Mouse (Mus musculus) erythroblast, embryonic 14.5 days (primary cell): ENCODE data around the gene Gmds.

Experiments
- GATA1 ChIP-seq: IDR thresholded peaks from 2 replicates; pipeline ENCODE4 v1.6.1; 2012; ENCODE audit warnings: low read length, inconsistent platforms, mixed read lengths
- TAL1 ChIP-seq: IDR thresholded peaks from 3 replicates; pipeline ENCODE4 v1.6.1; 2012; ENCODE audit warnings: low read length, inconsistent platforms, mixed read lengths

DNA sequence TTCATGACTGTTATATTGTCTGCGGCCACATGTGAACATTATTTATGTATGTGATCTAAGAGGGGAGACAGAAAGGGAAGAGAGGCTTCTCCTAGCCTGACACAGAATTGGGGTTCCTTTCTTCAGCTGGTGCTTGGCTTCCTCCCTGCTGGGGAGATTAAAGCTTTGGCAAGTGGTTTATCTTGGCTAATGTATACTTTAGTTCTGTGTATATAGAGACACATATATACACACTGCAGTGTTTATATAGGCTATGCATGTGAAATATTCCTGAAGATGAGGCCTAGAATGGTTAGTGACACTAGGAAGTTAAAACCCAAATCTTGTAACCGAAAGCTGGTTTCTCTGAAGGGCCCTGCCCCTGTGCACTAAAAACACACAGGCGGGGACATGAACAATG is 450.0 kb downstream of the Gmds start:
- TF ChIP-seq TAL1: no peak
- TF ChIP-seq GATA1: no peak
